Mouse (Mus musculus): ENCODE data around the gene Alg14. TPM values are rescaled to one million over a fixed set of nuclear protein-coding genes. Genes with fewer than 3 reads are reported as not detected.
A peak's percentile ranks its signal among the peaks of the same experiment; 100 is the strongest.

The Alg14 gene
- total and polyA plus RNA-seq, 3 experiments: 3.2 to 20.1 TPM; not detected in 1

DNA sequence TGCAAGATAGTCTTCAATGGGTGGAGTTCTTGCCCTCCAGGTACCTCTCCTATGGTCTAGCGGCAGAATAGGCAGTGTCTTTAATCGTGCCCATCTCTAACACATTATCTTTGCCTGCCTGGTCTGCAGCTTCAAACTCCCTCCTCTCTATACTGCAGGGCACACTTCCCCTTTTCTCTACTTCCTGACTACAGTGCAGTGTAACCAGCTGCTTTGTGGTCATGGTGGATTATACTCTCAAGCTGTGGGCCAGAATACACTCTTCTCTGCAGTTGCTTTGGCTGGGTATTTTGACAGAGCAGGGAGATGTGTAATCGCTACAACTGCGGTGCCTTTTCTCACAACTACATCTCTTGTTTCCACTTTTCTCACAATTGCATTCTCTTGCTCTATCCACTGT is 48.6 kb upstream of the Alg14 start (continued):
- 0 out of 2 replicates have a peak, but pooled peaks have one; percentile 22 for TF ChIP-seq HCFC1 (IDR thresholded peaks at IDR 0.05; ENCODE audit: low read depth, low read length)
- no peak for TF ChIP-seq UBTF (IDR thresholded peaks at IDR 0.05; ENCODE audit: borderline replicate concordance, insufficient read depth, low read depth, low read length)
- no peak for TF ChIP-seq E2F4 (IDR thresholded peaks at IDR 0.05; ENCODE audit: borderline replicate concordance, low read depth, low read length)
- TF ChIP-seq RAD21 (IDR thresholded peaks at IDR 0.05; ENCODE audit: low read depth, low read length): no peak
- TF ChIP-seq ZC3H11A (IDR thresholded peaks at IDR 0.05; ENCODE audit: low read depth, low read length): no peak
- no peak for TF ChIP-seq POLR2AphosphoS2 (IDR thresholded peaks at IDR 0.05; ENCODE audit: low read length)
- TF ChIP-seq CHD1 (IDR thresholded peaks at IDR 0.05; ENCODE audit: low read depth, low read length): no peak
- no peak for TF ChIP-seq CTCF (IDR thresholded peaks at IDR 0.05 in 2 of 3, conservative IDR thresholded peaks at IDR 0.05 in 1 of 3; ENCODE audit: control insufficient read depth in 1 of 3, insufficient read depth in 1 of 3, low read depth in 2 of 3, low read length in 3 of 3, poor library complexity in 1 of 3, severe bottlenecking in 1 of 3)
- TF ChIP-seq KAT2A (conservative IDR thresholded peaks at IDR 0.05; ENCODE audit: low read depth, low read length): no peak
- TF ChIP-seq EP300 (IDR thresholded peaks at IDR 0.05; ENCODE audit: low read depth in 1 of 2, low read length in 2 of 2): peak; percentile 86 to 94
- TF ChIP-seq SIN3A (IDR thresholded peaks at IDR 0.05; ENCODE audit: low read length): peak; percentile 51; the same call in 1 of the 2 replicates
- TF ChIP-seq GATA1 (IDR thresholded peaks at IDR 0.05; ENCODE audit: low read depth, low read length): peak; percentile 91
- TF ChIP-seq POLR2AphosphoS5 (IDR thresholded peaks at IDR 0.05; ENCODE audit: borderline replicate concordance, low read depth, low read length): no peak

DNA sequence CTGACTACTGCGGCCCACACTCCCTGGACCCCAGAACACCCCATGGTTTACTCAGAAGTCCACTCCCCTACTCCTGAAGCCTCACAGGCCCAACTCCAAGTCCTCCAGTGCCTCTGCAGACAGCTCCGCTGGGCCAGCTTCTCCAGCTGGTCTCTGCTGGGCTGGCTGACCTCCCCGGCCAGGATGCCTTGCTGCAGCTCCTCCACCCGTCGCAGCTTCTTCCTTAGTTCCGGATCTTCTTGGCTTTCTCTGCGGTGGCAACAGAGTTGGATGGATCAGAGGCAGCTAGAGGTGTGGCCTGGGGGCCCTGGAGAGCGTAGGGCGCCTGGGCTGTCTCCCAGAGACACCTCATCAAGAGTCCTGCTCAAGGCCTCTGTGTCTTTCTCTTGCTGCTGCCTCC is 41.5 kb upstream of the Alg14 start:
- no peaks in the 10 kb centered on the region for H3K4me1 ChIP-seq (ENCODE audit: control insufficient read depth in 1 of 2, insufficient read depth in 2 of 2, low read length in 2 of 2)

More for the DNA sequence above, 41.5 kb upstream of the Alg14 start:
- no peak for DNase-seq (ENCODE audit: low read depth, low spot score)
- Histone ChIP-seq H3K36me3 (ENCODE audit: control insufficient read depth in 1 of 2, insufficient read depth in 2 of 2, low read length in 2 of 2) (no peaks in the 10 kb centered on the region), H3K27ac (ENCODE audit: control insufficient read depth, low read depth, low read length) (no peak overlapping the region), H3K4me3 (ENCODE audit: control insufficient read depth in 1 of 2, insufficient read depth in 1 of 2, low read depth in 2 of 2, low read length in 2 of 2) (no peak overlapping the region), H3K79me2 (ENCODE audit: control insufficient read depth, insufficient read depth, low read length, poor library complexity) (no peaks in the 10 kb centered on the region), H3K27me3 (ENCODE audit: control insufficient read depth in 1 of 2, insufficient read depth in 2 of 2, low read length in 2 of 2) (no peaks in the 10 kb centered on the region), H3K9me3 (replicated peaks; ENCODE audit: insufficient read depth, low read length) (no peaks in the 10 kb centered on the region), H3K9ac (ENCODE audit: control insufficient read depth, low read depth, low read length, poor library complexity, severe bottlenecking) (no peak overlapping the region)
- TF ChIP-seq ETS1 (IDR thresholded peaks at IDR 0.05; ENCODE audit: low read depth, low read length) (no peak), TCF12 (IDR thresholded peaks at IDR 0.05; ENCODE audit: low read depth, low read length) (no peak), RAD21 (IDR thresholded peaks at IDR 0.05; ENCODE audit: low read depth, low read length) (no peak), ZKSCAN1 (IDR thresholded peaks at IDR 0.05; ENCODE audit: low read depth, low read length) (no peak), E2F4 (IDR thresholded peaks at IDR 0.05; ENCODE audit: borderline replicate concordance, low read depth, low read length) (no peak), JUND (IDR thresholded peaks at IDR 0.05; ENCODE audit: low read depth, low read length) (no peak), CHD2 (IDR thresholded peaks at IDR 0.05; ENCODE audit: low read length) (no peak), NRF1 (IDR thresholded peaks at IDR 0.05; ENCODE audit: insufficient read depth, low read depth, low read length, poor library complexity, severe bottlenecking) (no peak), POLR2A (IDR thresholded peaks at IDR 0.05; ENCODE audit: control insufficient read depth in 1 of 2, insufficient read depth in 1 of 2, low read depth in 1 of 2, low read length in 2 of 2, poor library complexity in 1 of 2) (no peak), ZC3H11A (IDR thresholded peaks at IDR 0.05; ENCODE audit: low read depth, low read length) (no peak), RCOR1 (IDR thresholded peaks at IDR 0.05; ENCODE audit: low read depth, low read length) (no peak), MYB (IDR thresholded peaks at IDR 0.05; ENCODE audit: low read depth, low read length) (no peak), GATA1 (IDR thresholded peaks at IDR 0.05; ENCODE audit: low read depth, low read length) (no peak), EP300 (IDR thresholded peaks at IDR 0.05; ENCODE audit: low read depth in 1 of 2, low read length in 2 of 2) (no peak), CTCF (IDR thresholded peaks at IDR 0.05 in 2 of 3, conservative IDR thresholded peaks at IDR 0.05 in 1 of 3; ENCODE audit: control insufficient read depth in 1 of 3, insufficient read depth in 1 of 3, low read depth in 2 of 3, low read length in 3 of 3, poor library complexity in 1 of 3, severe bottlenecking in 1 of 3) (no peak), ZNF384 (IDR thresholded peaks at IDR 0.05; ENCODE audit: low read depth, low read length) (no peak)
